In the genomic region with DNA sequence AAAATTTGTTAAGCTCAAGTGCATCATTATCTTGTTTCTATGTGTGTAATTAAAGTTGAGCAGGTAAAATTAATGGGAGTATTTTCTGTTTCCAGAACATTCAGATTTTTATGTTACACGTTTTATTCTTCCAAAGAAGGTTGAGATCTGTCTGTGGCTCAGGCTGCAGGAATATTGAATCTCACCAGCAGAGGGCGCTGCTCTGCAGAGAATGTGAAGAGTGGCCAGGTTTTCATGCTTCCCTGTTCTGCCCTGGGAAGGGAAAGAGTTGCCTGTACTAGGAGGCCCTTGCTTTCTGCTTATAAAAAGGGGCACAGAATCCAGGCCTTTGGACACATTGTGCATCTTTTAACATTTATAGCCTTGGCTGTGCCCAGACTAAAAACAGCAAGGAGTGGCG, we compare ENCODE assay signal across 9 mouse cellular contexts.
DNase-seq lines count a peak whose midpoint lies in the region; ATAC-seq lines count a peak whose summit lies in the region.
"Had no signal": no experiment of that assay in that cellular context is flagged by ENCODE, and none has a peak within 500 bp of the region (broad histone marks: within the 10 kb centered on the region; RNA-seq: fewer than 3 reads in every experiment).

No protein-coding gene starts in this region.

- peaks cover 23% of the 10 kb centered on the region for H3K4me1 ChIP-seq in midbrain, embryonic 10.5 days
- no peaks in the 10 kb centered on the region for H3K4me1 ChIP-seq in midbrain, embryonic 16.5 days (ENCODE audit: control insufficient read depth, insufficient read depth, low read length)
- H3K4me1 ChIP-seq in intestine, embryonic 15.5 days (replicated peaks): 0 out of 2 replicates have a peak, but pooled peaks cover 2% of the 10 kb centered on the region
- H3K4me1 ChIP-seq: embryonic facial prominence, embryonic 13.5 days had no signal

- peak; percentile 83 for DNase-seq in midbrain, embryonic 10.5 days (ENCODE audit: low spot score)
- peak; percentile 54 for DNase-seq in cerebellum, adult 11-12 months
- peak; percentile 82 to 91 for DNase-seq in left cerebral cortex, postnatal 14 days (ENCODE audit: low spot score in 2 of 2)
- DNase-seq in naive thymus-derived CD4-positive, alpha-beta T cell, adult 2 months (ENCODE audit: low read depth): peak; percentile 86
- peak; percentile 49 for DNase-seq in telencephalon, adult 2 months (ENCODE audit: low read depth, low spot score)

- H3K27ac ChIP-seq in midbrain, embryonic 10.5 days (replicated peaks): no peak overlapping the region
- no peak overlapping the region for H3K27ac ChIP-seq in midbrain, embryonic 16.5 days (ENCODE audit: low read length)
- no peak overlapping the region for H3K27ac ChIP-seq in intestine, embryonic 15.5 days
- H3K27ac ChIP-seq: embryonic facial prominence, embryonic 13.5 days had no signal

- no peak for ATAC-seq in midbrain, embryonic 16.5 days
- ATAC-seq in frontal cortex, adult (ENCODE audit: low TSS enrichment): peak; percentile 89
- peak; percentile 62 for ATAC-seq in intestine, embryonic 15.5 days

- peaks cover 17% of the 10 kb centered on the region for H3K36me3 ChIP-seq in midbrain, embryonic 10.5 days
- H3K36me3 ChIP-seq in midbrain, embryonic 16.5 days (ENCODE audit: control insufficient read depth, insufficient read depth, low read length): no peaks in the 10 kb centered on the region
- H3K36me3 ChIP-seq in intestine, embryonic 15.5 days: no peaks in the 10 kb centered on the region

- intact Hi-C loops in left cerebral cortex, postnatal 14 days (cut with DNase I): loop anchor here (1.0 to 5.0 kb wide), 3 partner anchors 80 to 175 kb away; no protein-coding TSS in a partner anchor

- no peak overlapping the region for H3K4me3 ChIP-seq in midbrain, embryonic 10.5 days
- no peak overlapping the region for H3K4me3 ChIP-seq in midbrain, embryonic 16.5 days (ENCODE audit: low read depth, low read length)
- no peak overlapping the region for H3K4me3 ChIP-seq in intestine, embryonic 15.5 days (replicated peaks)
- H3K4me3 ChIP-seq: embryonic facial prominence, embryonic 13.5 days had no signal

- H3K9ac ChIP-seq in midbrain, embryonic 16.5 days (ENCODE audit: low read depth, low read length): no peak overlapping the region
- no peak overlapping the region for H3K9ac ChIP-seq in intestine, embryonic 15.5 days
- H3K9ac ChIP-seq: embryonic facial prominence, embryonic 13.5 days had no signal

- H3K4me2 ChIP-seq in midbrain, embryonic 16.5 days (ENCODE audit: low read length): no peak overlapping the region
- no peak overlapping the region for H3K4me2 ChIP-seq in intestine, embryonic 15.5 days (replicated peaks)
- H3K4me2 ChIP-seq: embryonic facial prominence, embryonic 13.5 days had no signal

- H3K27me3 ChIP-seq in midbrain, embryonic 10.5 days (ENCODE audit: low read depth, poor library complexity, severe bottlenecking): peaks cover 34% of the 10 kb centered on the region
- no peaks in the 10 kb centered on the region for H3K27me3 ChIP-seq in midbrain, embryonic 16.5 days (ENCODE audit: control insufficient read depth, insufficient read depth, low read depth, low read length)
- H3K27me3 ChIP-seq in intestine, embryonic 15.5 days (replicated peaks): no peaks in the 10 kb centered on the region
- H3K27me3 ChIP-seq: embryonic facial prominence, embryonic 13.5 days had no signal

- no peaks in the 10 kb centered on the region for H3K9me3 ChIP-seq in midbrain, embryonic 10.5 days (replicated peaks)
- no peaks in the 10 kb centered on the region for H3K9me3 ChIP-seq in midbrain, embryonic 16.5 days (replicated peaks; ENCODE audit: control insufficient read depth, low read length, poor library complexity, severe bottlenecking)
- no peaks in the 10 kb centered on the region for H3K9me3 ChIP-seq in intestine, embryonic 15.5 days
- H3K9me3 ChIP-seq: embryonic facial prominence, embryonic 13.5 days had no signal

- 38% methylated on average over 3 of the region's 3 CpGs for WGBS in midbrain, embryonic 10.5 days
- 34% methylated on average over 3 of the region's 3 CpGs for WGBS in midbrain, embryonic 16.5 days
- 35% methylated on average over 3 of the region's 3 CpGs for WGBS in intestine, embryonic 15.5 days
